Mouse (Mus musculus) naive thymus-derived CD4-positive, alpha-beta T cell, adult 5 months (primary cell): ENCODE measurements around the gene Duoxa2. TPM values are rescaled to one million over a fixed set of nuclear protein-coding genes. Genes with fewer than 3 reads are reported as not detected.

Experiments
- polyA plus RNA-seq: library from polyadenylated mRNA; unstranded; fragments of 100-300 nt; shearing (Covaris generic); gene quantifications from one replicate; pipeline ENCODE4 v1.2.1, GENCODE M21; 2017

The Duoxa2 gene
- not detected for polyA plus RNA-seq

GRCm38 (mm10) chr2:122298596-122299490 lies at the start of gene Duoxa2:
TSS of gene Duoxa2 (plus strand) at chr2:122298900.

DNA sequence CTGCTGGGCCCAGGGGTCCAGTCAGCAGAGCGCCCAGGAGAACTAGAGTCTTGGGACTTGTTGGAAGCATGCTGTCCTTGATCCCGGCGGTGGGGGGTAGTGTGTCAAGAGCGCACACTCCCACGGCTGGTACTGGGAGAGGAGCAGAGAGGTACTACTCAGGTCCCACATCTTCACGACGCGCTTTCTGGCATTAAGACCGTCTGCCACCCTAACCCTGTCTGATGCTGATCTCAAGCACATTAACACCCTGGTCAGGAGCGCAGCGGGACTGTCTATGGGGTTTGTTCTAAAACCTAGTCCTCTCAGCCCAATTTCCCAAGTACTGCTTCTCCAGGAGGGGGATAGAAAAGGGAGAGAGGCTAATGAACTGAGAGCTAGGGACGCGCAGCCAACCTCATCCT lies 602 bp upstream of the Duoxa2 start, which contains the start of gene Duox2:
TSS of gene Duox2 (minus strand) at position 354 of the 404 bp plus-strand sequence.

GRCm38 (mm10) chr2:122313536-122313935 lies 14.8 kb downstream of the Duoxa2 start, which contains the start of gene Duoxa1:
TSS of gene Duoxa1 (minus strand) at chr2:122313730.

DNA sequence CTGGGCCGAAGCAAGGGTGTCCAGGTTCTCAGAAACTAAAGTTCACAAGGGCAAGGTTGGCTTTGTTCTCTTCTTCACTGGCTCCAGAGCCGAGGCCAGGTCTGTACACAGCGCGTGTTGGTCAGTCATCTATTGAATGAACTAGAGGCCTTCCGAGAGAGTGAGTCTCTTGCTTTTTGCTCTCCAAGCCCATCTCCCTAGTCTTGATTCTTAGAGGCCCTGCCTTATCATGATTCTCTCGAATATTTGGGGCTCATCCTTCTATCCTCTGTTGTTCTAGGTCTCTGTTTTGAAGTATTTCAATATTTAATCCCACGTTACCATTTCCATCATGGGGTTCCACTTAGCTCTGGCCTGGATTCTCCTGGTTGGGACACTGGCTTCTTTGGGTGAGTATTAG lies 16.7 kb downstream of the Duoxa2 start, which contains the start of gene Duox1:
TSS of gene Duox1 (plus strand) at position 301 of the 400 bp plus-strand sequence.

Other genes starting within 250 kb of the Duoxa2 start
- 15.3 TPM for gene Spg11, start 180.5 kb upstream of the Duoxa2 start, polyA plus RNA-seq
- 5,735 TPM for gene B2m, start 151.2 kb upstream of the Duoxa2 start, polyA plus RNA-seq
- gene Trim69, start 138.2 kb upstream of the Duoxa2 start, polyA plus RNA-seq, result 0.20 TPM
- 0.61 TPM for gene Patl2, start 112.7 kb upstream of the Duoxa2 start, polyA plus RNA-seq
- not detected for gene Terb2, start 112.6 kb upstream of the Duoxa2 start, polyA plus RNA-seq
- gene Sord, start 64.2 kb upstream of the Duoxa2 start, polyA plus RNA-seq, result 3.7 TPM
- gene Duox2, start 451 bp upstream of the Duoxa2 start, polyA plus RNA-seq, result not detected
- gene Duoxa1, start 14.8 kb downstream of the Duoxa2 start, polyA plus RNA-seq, result not detected
- gene Duox1, start 16.8 kb downstream of the Duoxa2 start, polyA plus RNA-seq, result not detected
- 6.5 TPM for gene Shf, start 70.3 kb downstream of the Duoxa2 start, polyA plus RNA-seq
- gene Slc28a2, start 127.6 kb downstream of the Duoxa2 start, polyA plus RNA-seq, result 259 TPM
- 214 TPM for gene Gm14085, start 186.0 kb downstream of the Duoxa2 start, polyA plus RNA-seq